Mouse (Mus musculus) kidney, adult 2 months (tissue): ENCODE measurements at regions not wholly inside any gene's neighbourhood (a gene's known extent, or its start where the extent isn't known, plus 50 kb on each side); places are given as distances from the start of the nearest gene placed in this dataset.

Source experiments
- CTCF ChIP-seq: fragments of 200-500 bp; conservative IDR thresholded peaks from 2 replicates; pipeline ENCODE4 v1.5.1; 2011; ENCODE audit warnings: low read depth, mild to moderate bottlenecking, control low read depth, low read length, moderate library complexity, mixed read lengths; ENCODE audit not compliant: insufficient read depth, insufficient read length
- POLR2A ChIP-seq: fragments of 200-500 bp; IDR thresholded peaks from one replicate; pipeline ENCODE4 v1.6.1; 2011; ENCODE audit warnings: low read depth, low read length, control low read depth

- no peak for TF ChIP-seq POLR2A
- TF ChIP-seq CTCF, result no peak
Measured at GRCm38 (mm10) chr6:52415341-52415946, 102.1 kb downstream of the Evx1 start.
